Mouse (Mus musculus): ENCODE results near the gene Fam3b. TPM values are rescaled to one million over a fixed set of nuclear protein-coding genes. Genes with fewer than 3 reads are reported as not detected.

Fam3b gene
- total RNA-seq, 2 experiments from 2014 or later: not detected

DNA sequence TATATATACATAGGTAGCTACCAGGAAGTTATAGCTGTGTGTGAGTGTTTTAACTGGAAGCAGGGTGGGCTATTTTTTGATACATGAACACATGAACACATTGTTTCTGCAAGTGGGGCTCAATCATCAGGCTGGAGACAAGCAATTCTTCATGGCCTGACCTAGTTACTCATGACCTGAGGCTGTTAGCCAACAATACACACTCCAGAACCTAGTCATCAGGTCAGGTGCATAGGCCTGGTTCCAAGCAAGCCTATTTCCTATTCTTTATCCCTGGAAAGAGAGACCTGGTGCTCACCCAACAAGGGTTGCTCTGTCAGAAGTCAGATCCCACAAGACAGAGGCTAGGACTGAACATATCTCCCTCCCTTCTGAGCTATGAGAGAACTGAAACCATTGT, 3.1 kb downstream of the Fam3b start:
- Histone ChIP-seq H3K4me3 (no peak overlapping the region), H3K27ac (no peak overlapping the region)
- no peak for DNase-seq (ENCODE audit: low spot score in 2 of 2)
- TF ChIP-seq CTCF (conservative IDR thresholded peaks at IDR 0.05): no peak

DNA sequence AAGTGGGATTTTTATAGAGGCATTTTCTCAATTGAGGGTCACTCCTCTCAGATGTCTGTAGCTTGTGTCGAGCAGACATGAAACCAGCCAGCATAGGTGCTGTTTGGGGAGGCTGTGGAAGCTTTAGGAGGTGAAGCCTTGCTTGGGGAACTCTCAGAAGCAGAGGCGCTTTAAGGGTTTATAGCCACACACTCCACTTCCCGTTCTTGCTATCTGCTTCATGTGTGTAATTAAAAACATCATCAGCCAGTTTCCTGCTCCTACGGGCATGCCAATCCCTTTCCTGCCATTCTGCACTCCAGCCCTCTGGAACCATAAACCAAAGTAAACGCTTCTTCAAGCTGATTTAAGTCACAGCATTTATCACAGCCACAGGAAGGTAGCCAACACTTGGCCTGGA, 3.8 kb downstream of the Fam3b start:
- TF ChIP-seq CTCF (conservative IDR thresholded peaks at IDR 0.05): no peak
- DNase-seq (ENCODE audit: low spot score in 2 of 2): no peak
- Histone ChIP-seq H3K27ac (no peak overlapping the region), H3K4me3 (no peak overlapping the region)

DNA sequence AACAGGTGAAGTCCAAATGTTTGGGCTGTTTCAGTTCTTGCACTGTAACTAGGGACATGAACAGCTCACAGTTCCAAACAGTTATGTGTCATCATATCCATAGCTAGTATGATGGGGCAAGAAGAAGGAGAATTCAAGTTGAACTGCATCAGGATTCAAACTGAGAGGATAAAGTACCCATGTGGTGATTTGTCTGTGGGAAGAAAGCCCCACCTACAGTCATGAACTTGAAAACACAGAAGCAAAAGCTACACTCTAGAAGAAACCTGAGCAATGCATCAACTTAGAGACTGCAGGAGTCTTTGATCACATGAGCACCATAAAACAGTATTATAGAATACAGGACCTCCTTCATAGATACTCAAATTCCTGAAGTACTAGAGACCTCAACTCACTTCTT, 6.8 kb downstream of the Fam3b start:
- 0 out of 2 replicates have a peak, but pooled peaks have one; percentile 7 for TF ChIP-seq CTCF (conservative IDR thresholded peaks at IDR 0.05)
- H3K27ac ChIP-seq: no peak overlapping the region
- no peak for DNase-seq (ENCODE audit: low spot score in 2 of 2)

DNA sequence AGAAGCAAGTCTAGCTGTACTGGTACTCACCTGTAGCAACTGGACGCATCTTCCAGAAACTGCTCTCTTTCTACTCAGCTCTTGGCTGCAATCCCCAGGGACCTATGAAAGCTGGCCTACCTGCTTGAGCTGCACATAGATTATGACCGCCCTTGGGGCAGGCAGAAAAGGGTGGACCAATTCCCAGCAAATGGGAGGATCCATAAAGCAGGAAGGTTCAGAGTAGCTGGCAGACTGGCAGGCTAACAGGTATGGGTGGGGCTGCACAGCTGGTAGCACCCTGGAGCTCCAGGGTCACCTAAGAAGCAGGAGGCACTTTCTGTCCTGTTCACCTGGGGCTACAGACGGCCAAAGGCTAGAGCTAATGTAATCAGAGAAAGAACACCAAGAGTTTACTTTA, 9.8 kb downstream of the Fam3b start:
- DNase-seq (ENCODE audit: low spot score in 2 of 2): no peak
- TF ChIP-seq CTCF (conservative IDR thresholded peaks at IDR 0.05): no peak
- Histone ChIP-seq H3K27ac (no peak overlapping the region), H3K4me3 (no peak overlapping the region)

More for the DNA sequence above, 6.8 kb downstream of the Fam3b start:
- H3K4me3 ChIP-seq: no peak overlapping the region

DNA sequence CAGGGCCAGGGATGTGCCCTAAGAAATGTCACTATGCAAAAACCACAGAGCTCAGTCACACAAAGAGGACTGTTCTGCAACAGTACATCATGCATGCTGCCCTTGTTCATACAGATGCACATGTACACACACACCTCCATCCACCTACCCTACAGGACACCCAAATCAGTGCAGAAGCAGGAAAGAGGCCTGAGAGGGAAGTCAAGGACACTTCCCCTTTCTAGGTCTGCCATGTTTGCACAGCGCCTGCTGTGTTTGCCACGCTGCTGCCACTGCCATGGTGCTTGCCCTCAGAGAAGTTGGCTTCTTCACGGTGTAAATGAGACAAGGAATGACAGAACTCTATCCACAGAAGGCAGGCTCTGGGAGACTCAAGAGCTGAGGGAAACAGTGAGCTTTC, 10.8 kb downstream of the Fam3b start:
- no peak for DNase-seq (ENCODE audit: low spot score in 2 of 2)
- no peak overlapping the region for H3K27ac ChIP-seq
- H3K4me3 ChIP-seq: no peak overlapping the region

DNA sequence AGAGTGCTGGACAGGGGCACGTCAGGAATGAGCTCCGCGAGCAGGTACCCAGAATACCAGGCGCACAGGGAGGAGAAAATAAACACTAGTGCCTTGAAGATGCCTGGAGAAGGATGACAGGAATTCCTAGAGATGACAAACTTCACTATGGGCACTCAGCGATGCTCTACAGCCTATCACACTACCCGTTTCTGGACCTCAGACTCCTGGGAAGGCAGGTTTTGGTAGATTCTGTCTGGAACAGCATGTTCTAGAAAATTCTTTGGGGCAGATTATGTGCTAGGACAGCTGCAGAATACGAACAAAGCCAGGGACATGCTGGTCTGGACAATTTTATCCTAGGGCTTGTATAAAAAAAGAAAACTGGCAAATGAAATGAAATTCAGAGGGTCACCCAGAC, 13.7 kb downstream of the Fam3b start:
- no peak for DNase-seq (ENCODE audit: low spot score in 2 of 2)
- H3K27ac ChIP-seq: no peak overlapping the region
- TF ChIP-seq CTCF (conservative IDR thresholded peaks at IDR 0.05): no peak
- H3K4me3 ChIP-seq: no peak overlapping the region

More for the DNA sequence above, 10.8 kb downstream of the Fam3b start:
- no peak for TF ChIP-seq CTCF (conservative IDR thresholded peaks at IDR 0.05)

DNA sequence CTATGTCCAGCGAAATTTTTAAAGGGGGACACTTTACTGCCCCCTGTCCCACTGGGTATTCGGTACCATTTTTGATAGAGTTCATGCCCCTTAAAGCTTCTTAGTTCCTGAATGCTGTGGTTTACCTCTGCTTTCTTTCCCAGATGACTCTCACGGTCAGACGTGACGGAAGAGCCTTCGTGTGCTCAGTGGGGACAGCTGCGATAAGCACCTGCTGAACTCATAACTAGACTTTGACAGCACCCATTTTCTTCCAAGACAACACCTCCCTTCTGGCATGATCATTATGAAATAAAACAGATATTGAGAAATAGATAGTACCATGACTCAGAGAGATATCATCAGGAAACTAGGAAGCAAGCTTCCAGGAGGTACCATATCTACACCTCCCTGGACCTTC, 15.2 kb downstream of the Fam3b start:
- H3K4me3 ChIP-seq: no peak overlapping the region
- TF ChIP-seq CTCF (conservative IDR thresholded peaks at IDR 0.05): no peak
- no peak overlapping the region for H3K27ac ChIP-seq
- no peak for DNase-seq (ENCODE audit: low spot score in 2 of 2)

DNA sequence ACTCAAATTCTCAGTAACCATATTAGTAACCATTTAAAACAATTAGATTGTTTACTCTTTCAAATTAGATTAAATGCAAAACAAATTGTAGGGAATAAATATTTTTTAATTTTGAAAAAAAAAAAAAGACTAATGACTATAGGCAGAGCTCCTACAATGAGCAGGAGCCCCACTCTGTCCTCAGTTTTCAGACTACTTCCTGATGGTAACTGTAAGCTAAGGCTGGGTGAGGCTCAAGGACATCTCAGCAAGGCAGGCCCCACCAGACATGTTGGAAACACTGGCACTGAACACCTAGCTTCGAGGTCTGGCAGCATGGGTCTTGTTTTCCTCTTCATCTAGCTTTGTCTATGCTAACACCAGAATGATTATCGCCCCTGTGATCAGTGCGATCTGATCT, 16.5 kb downstream of the Fam3b start:
- Histone ChIP-seq H3K4me3 (no peak overlapping the region), H3K27ac (no peak overlapping the region)
- DNase-seq (ENCODE audit: low spot score in 2 of 2): no peak
- TF ChIP-seq CTCF (conservative IDR thresholded peaks at IDR 0.05): no peak

DNA sequence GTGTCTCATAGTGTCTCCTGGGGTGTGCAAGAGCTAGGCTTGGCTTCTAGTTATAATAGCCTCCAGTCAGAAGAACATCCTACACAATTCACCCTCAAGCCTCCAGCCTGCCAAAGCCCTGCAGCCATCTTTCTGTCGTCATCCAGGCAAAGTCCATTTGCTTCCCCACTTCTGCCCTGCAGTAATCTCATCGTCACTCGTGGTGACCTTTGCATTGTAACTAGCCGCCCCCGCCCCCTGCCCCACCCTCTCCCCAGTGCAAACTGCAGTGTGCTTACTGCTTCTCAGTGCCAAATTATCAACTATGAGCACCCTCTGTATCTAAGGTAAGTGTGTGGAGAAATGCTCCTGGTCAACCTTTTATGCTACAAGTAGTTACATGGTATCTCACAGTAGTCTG, 16.9 kb downstream of the Fam3b start:
- no peak for DNase-seq (ENCODE audit: low spot score in 2 of 2)
- no peak for TF ChIP-seq CTCF (conservative IDR thresholded peaks at IDR 0.05)
- Histone ChIP-seq H3K4me3 (no peak overlapping the region), H3K27ac (no peak overlapping the region)

DNA sequence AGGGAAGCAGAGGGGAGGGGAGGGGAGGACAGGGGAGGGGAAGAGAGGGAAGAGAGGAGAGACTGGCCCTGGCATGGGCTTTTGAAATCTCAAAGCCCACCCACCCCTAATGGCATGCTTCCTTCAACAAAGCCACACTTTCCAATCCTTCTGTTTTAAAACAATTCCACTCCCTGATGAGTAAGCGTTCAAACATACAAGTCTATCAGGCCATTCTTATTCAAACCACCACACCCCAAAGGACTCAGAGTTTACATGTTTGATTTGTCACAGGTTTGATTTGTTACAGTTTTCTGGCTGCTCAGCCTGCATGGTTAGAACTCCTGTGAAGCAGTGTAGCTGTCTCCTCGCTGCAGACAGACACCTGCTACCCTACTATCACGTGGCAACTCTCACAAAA, 18.6 kb downstream of the Fam3b start:
- H3K4me3 ChIP-seq: no peak overlapping the region
- H3K27ac ChIP-seq: no peak overlapping the region
- no peak for DNase-seq (ENCODE audit: low spot score in 2 of 2)
- no peak for TF ChIP-seq CTCF (conservative IDR thresholded peaks at IDR 0.05)

DNA sequence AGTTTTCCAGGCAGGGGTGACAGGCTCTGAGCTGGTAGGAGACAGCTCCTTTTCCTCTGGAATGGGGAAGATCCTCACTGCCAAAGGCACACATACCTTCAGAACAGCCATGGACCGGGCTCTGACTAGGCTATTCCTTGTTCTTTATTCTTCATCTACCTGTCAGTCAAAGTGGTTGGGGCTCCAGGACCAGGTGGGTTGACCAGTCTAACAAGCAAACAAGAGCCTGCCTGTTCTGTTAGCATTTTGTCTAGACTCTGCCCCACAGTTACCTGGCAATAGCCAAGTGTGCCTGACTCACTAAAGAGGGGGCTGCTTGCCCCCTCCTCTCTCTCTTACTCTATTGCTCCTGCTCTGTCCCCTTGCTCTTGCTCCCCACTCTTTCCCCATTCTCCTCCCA, 22.2 kb downstream of the Fam3b start:
- TF ChIP-seq CTCF (conservative IDR thresholded peaks at IDR 0.05): no peak
- no peak for DNase-seq (ENCODE audit: low spot score in 2 of 2)
- H3K27ac ChIP-seq: no peak overlapping the region
- H3K4me3 ChIP-seq: no peak overlapping the region

DNA sequence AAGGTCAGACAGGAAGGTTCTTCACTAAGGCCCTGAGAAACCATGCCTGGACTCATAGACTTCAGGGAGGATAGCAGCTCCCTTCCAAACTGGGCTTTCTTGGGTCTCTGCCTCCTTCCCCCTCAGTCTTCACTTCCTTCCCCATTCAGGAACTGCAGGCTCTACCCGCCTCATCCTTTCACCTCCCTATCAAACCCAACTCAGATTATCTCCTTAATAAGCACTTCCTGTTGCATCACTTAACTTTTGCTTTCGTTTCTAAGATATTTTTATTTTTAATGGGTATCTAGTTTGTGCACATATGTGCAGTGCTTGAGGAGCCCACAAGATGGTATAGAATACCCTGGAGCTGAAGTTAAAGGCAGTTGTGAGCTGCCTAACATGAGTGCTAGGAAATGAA, 36.0 kb downstream of the Fam3b start:
- Histone ChIP-seq H3K4me3 (no peak overlapping the region), H3K27ac (no peak overlapping the region)
- TF ChIP-seq CTCF (conservative IDR thresholded peaks at IDR 0.05): no peak
- no peak for DNase-seq (ENCODE audit: low spot score in 2 of 2)

DNA sequence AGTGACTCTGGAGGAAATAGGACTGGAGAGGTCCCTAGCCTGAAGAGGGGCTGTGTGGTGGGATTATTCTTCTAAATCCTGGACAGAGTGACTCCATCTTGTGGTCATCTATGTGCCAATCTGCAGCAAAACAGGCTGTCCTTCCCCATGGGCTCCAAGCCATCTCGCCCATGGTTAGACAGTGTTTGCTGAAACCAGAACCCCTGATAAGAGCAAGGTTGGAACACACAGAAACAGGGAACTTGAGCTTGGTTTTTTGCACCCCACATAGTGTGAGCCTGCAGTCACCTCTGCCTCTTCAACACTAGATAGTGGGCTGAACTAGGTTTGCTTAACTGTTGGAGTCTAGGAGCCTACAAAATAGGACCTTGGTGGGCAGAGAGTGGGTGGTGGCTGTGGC, 38.1 kb downstream of the Fam3b start:
- DNase-seq (ENCODE audit: low spot score in 2 of 2): no peak
- H3K4me3 ChIP-seq: no peak overlapping the region
- H3K27ac ChIP-seq: no peak overlapping the region
- no peak for TF ChIP-seq CTCF (conservative IDR thresholded peaks at IDR 0.05)

DNA sequence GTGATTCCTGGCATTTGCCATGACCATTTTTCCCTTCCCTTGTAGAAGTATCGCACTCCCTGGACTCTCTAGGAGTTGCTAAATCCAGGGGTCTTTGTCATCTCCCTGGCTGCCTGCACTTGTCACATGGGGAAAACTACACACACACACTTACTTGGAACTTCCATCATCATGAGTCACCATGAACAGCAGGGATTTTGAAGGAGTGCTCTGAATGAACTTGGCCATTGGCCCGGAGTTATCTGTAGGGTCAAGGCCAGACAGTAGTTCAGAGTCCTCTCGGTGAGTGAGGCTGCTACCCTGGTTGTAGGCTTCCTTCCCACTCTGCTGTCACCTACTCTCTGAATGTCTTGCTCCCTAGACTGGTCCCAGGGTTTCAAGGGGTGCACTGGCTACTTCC, 39.0 kb downstream of the Fam3b start:
- TF ChIP-seq CTCF (conservative IDR thresholded peaks at IDR 0.05): no peak
- DNase-seq (ENCODE audit: low spot score in 2 of 2): no peak
- Histone ChIP-seq H3K27ac (no peak overlapping the region), H3K4me3 (no peak overlapping the region)

DNA sequence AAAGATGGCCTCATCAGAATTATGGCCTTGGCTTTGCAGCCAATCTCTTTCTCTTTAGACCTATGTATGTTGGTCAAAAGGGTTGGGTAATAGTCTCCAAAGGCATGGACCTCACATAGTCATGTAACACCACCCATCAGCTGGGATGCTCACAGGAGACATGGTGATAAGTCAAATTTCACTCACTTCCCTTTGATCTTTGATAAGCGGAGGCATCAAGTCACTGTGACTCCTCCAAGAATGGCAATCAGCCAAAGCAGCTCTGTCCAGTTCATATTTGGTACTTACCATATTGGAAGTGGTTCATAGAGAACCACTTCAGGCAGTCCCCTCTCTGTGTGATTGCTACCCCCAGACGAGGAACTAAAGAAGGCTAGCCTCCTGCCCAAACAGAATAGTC, 39.9 kb downstream of the Fam3b start:
- no peak overlapping the region for H3K4me3 ChIP-seq
- no peak overlapping the region for H3K27ac ChIP-seq
- no peak for DNase-seq (ENCODE audit: low spot score in 2 of 2)
- TF ChIP-seq CTCF (conservative IDR thresholded peaks at IDR 0.05): no peak
